Mouse (Mus musculus) heart, embryonic 15.5 days (tissue): ENCODE data around the gene Rai1. TPM values are rescaled to one million over a fixed set of nuclear protein-coding genes. Genes with fewer than 3 reads are reported as not detected.

Experiments used
- ATAC-seq: fragments of 200-750 bp; cut with Nextera tagmentation; replicated peaks from 2 replicates; pipeline ENCODE4 v1.8.0; 2017; ENCODE audit warnings: low read depth, moderate TSS enrichment; ENCODE audit not compliant: insufficient number of reproducible peaks, insufficient read depth, low FRiP score
- H3K27ac ChIP-seq: fragments of 300-500 bp; sonication (generic); 2 replicates; pipeline ENCODE4 v1.5.1; 2015; ENCODE audit warnings: mild to moderate bottlenecking, inconsistent platforms
- H3K27me3 ChIP-seq: fragments of 300-500 bp; sonication (generic); 2 replicates; pipeline ENCODE4 v1.6.1; 2015; ENCODE audit warnings: inconsistent platforms
- H3K36me3 ChIP-seq: fragments of 300-500 bp; sonication (generic); 2 replicates; pipeline ENCODE4 v1.6.1; 2015; ENCODE audit warnings: mild to moderate bottlenecking, inconsistent platforms
- H3K4me1 ChIP-seq: fragments of 300-500 bp; sonication (generic); replicated peaks from 2 replicates; pipeline ENCODE4 v1.6.1; 2015; ENCODE audit warnings: inconsistent platforms
- H3K4me2 ChIP-seq: fragments of 300-500 bp; sonication (generic); 2 replicates; pipeline ENCODE4 v1.6.1; 2015; ENCODE audit warnings: inconsistent platforms, mild to moderate bottlenecking, moderate library complexity
- H3K4me3 ChIP-seq: fragments of 300-500 bp; sonication (generic); 2 replicates; pipeline ENCODE4 v1.5.1; 2015; ENCODE audit warnings: mild to moderate bottlenecking, inconsistent platforms
- H3K9ac ChIP-seq: fragments of 300-500 bp; sonication (generic); 2 replicates; pipeline ENCODE4 v1.6.1; 2015; ENCODE audit warnings: mild to moderate bottlenecking, inconsistent platforms
- H3K9me3 ChIP-seq: fragments of 300-500 bp; sonication (generic); replicated peaks from 2 replicates; pipeline ENCODE4 v1.6.1; 2016; ENCODE audit warnings: inconsistent platforms
- WGBS: fragments of 180-500 bp; shearing (Covaris S2); methylation state at CpG from one replicate; pipeline ENCODE4 v1.1.7; 2015; ENCODE audit warnings: mixed read lengths; 5-methylcytosine and 5-hydroxymethylcytosine counted together
- polyA plus RNA-seq: library from polyadenylated mRNA; unstranded; fragments of >200 nt; fragmentation: Nextera tagmentation; extraction: Ambion mirVana; gene quantifications from 2 replicates; pipeline ENCODE4 v1.2.1, GENCODE M21; 2015

Rai1 gene
- polyA plus RNA-seq, 1 experiment from 2014 or later = 12.8 TPM

GRCm38 (mm10) chr11:60173606-60174184 lies 68.9 kb downstream of the Rai1 start:
- Histone ChIP-seq H3K9me3 (no peaks in the 10 kb centered on the region), H3K27me3 (no peaks in the 10 kb centered on the region), H3K36me3 (no peaks in the 10 kb centered on the region), H3K4me3 (no peak overlapping the region), H3K4me1 (peaks cover 96% of the 10 kb centered on the region), H3K27ac (peak overlapping the region; percentile 99), H3K4me2 (no peak overlapping the region), H3K9ac (no peak overlapping the region)
- 51% methylated on average over 10 of the region's 10 CpGs for WGBS
- no peak for ATAC-seq

- no peaks in the 10 kb centered on the region for H3K27me3 ChIP-seq
- no peaks in the 10 kb centered on the region for H3K36me3 ChIP-seq
- WGBS = under 1% methylated on average over 65 of the region's 66 CpGs
- peak overlapping the region; percentile 64 for H3K4me3 ChIP-seq
- H3K9me3 ChIP-seq = no peaks in the 10 kb centered on the region
- ATAC-seq = peak; percentile 85
- peaks cover 96% of the 10 kb centered on the region for H3K4me1 ChIP-seq
- peak overlapping the region; percentile 98 for H3K4me2 ChIP-seq
- H3K27ac ChIP-seq = peak overlapping the region; percentile 99
- H3K9ac ChIP-seq = peak overlapping the region; percentile 72
Observed at GRCm38 (mm10) chr11:60175371-60176181, 70.8 kb downstream of the Rai1 start.

GRCm38 (mm10) chr11:60176182-60176974 lies 71.6 kb downstream of the Rai1 start:
- Histone ChIP-seq H3K4me1 (peaks cover 96% of the 10 kb centered on the region), H3K36me3 (no peaks in the 10 kb centered on the region), H3K4me3 (peak overlapping the region; percentile 64), H3K27ac (peak overlapping the region; percentile 99), H3K9ac (peak overlapping the region; percentile 72), H3K9me3 (no peaks in the 10 kb centered on the region), H3K27me3 (no peaks in the 10 kb centered on the region), H3K4me2 (peak overlapping the region; percentile 98)
- ATAC-seq = peak; percentile 67
- under 1% methylated on average over 71 of the region's 71 CpGs for WGBS

GRCm38 (mm10) chr11:60176975-60177657 lies 72.3 kb downstream of the Rai1 start:
- ATAC-seq = no peak
- 3% methylated on average over 42 of the region's 42 CpGs for WGBS

GRCm38 (mm10) chr11:60178005-60178404 lies 73.2 kb downstream of the Rai1 start:
- no peak overlapping the region for H3K4me3 ChIP-seq
- H3K9me3 ChIP-seq = no peaks in the 10 kb centered on the region
- ATAC-seq = no peak
- 46% methylated on average over 6 of the region's 6 CpGs for WGBS
- peak overlapping the region; percentile 99 for H3K27ac ChIP-seq
- H3K4me2 ChIP-seq = peak overlapping the region; percentile 98; the same call in 1 of the 2 replicates
- 0 out of 2 replicates have a peak overlapping the region, but pooled peaks have one; percentile 1 for H3K9ac ChIP-seq
- H3K36me3 ChIP-seq = no peaks in the 10 kb centered on the region
- no peaks in the 10 kb centered on the region for H3K27me3 ChIP-seq
- peaks cover 96% of the 10 kb centered on the region for H3K4me1 ChIP-seq

More at GRCm38 (mm10) chr11:60176975-60177657, 72.3 kb downstream of the Rai1 start:
- H3K27me3 ChIP-seq = no peaks in the 10 kb centered on the region
- peak overlapping the region; percentile 64 for H3K4me3 ChIP-seq
- H3K9me3 ChIP-seq = no peaks in the 10 kb centered on the region
- peak overlapping the region; percentile 98 for H3K4me2 ChIP-seq
- H3K9ac ChIP-seq = peak overlapping the region; percentile 72
- peak overlapping the region; percentile 99 for H3K27ac ChIP-seq
- no peaks in the 10 kb centered on the region for H3K36me3 ChIP-seq
- peaks cover 96% of the 10 kb centered on the region for H3K4me1 ChIP-seq

GRCm38 (mm10) chr11:60178506-60178905 lies 73.7 kb downstream of the Rai1 start:
- H3K4me2 ChIP-seq = peak overlapping the region; percentile 98; the same call in 1 of the 2 replicates
- no peaks in the 10 kb centered on the region for H3K9me3 ChIP-seq
- 0 out of 2 replicates have a peak overlapping the region, but pooled peaks have one; percentile 1 for H3K9ac ChIP-seq
- no peak overlapping the region for H3K4me3 ChIP-seq
- ATAC-seq = no peak
- no peaks in the 10 kb centered on the region for H3K36me3 ChIP-seq
- H3K27ac ChIP-seq = peak overlapping the region; percentile 99
- H3K27me3 ChIP-seq = no peaks in the 10 kb centered on the region
- peaks cover 96% of the 10 kb centered on the region for H3K4me1 ChIP-seq

- Histone ChIP-seq H3K36me3 (peaks cover 17% of the 10 kb centered on the region), H3K4me2 (no peak overlapping the region), H3K27ac (peak overlapping the region; percentile 65), H3K4me3 (no peak overlapping the region), H3K4me1 (peaks cover 93% of the 10 kb centered on the region), H3K27me3 (no peaks in the 10 kb centered on the region), H3K9me3 (no peaks in the 10 kb centered on the region), H3K9ac (no peak overlapping the region)
- WGBS = 65% methylated on average over 12 of the region's 12 CpGs
- peak; percentile 27; the same call in 1 of the 2 replicates for ATAC-seq
Observed at GRCm38 (mm10) chr11:60182116-60182670, 77.4 kb downstream of the Rai1 start.

GRCm38 (mm10) chr11:60182741-60183140 lies 77.9 kb downstream of the Rai1 start:
- Histone ChIP-seq H3K9ac (no peak overlapping the region), H3K27me3 (no peaks in the 10 kb centered on the region), H3K4me1 (peaks cover 87% of the 10 kb centered on the region), H3K4me3 (no peak overlapping the region), H3K4me2 (no peak overlapping the region), H3K27ac (peak overlapping the region; percentile 65), H3K9me3 (no peaks in the 10 kb centered on the region), H3K36me3 (peaks cover 22% of the 10 kb centered on the region)
- ATAC-seq = no peak
- WGBS = 57% methylated on average over 2 of the region's 2 CpGs

GRCm38 (mm10) chr11:60184346-60185325 lies 79.8 kb downstream of the Rai1 start:
- Histone ChIP-seq H3K4me2 (0 out of 2 replicates have a peak overlapping the region, but pooled peaks have one; percentile 9), H3K9me3 (no peaks in the 10 kb centered on the region), H3K9ac (no peak overlapping the region), H3K27ac (peak overlapping the region; percentile 42), H3K36me3 (peaks cover 39% of the 10 kb centered on the region), H3K27me3 (no peaks in the 10 kb centered on the region), H3K4me1 (peaks cover 76% of the 10 kb centered on the region), H3K4me3 (no peak overlapping the region)
- ATAC-seq = no peak
- WGBS = 36% methylated on average over 22 of the region's 22 CpGs
